Mouse (Mus musculus) CD8-positive naive resting alpha-beta T cell, adult 2 months (primary cell): ENCODE measurements around the gene Crhr2.

ENCODE experiments used
- DNase-seq, 2 experiments: peaks; one replicate each; pipeline ENCODE4 v3.0.0; 2022; ENCODE audit warnings: low read depth in 2 of 2, low spot score in 2 of 2

Crhr2 gene

DNA sequence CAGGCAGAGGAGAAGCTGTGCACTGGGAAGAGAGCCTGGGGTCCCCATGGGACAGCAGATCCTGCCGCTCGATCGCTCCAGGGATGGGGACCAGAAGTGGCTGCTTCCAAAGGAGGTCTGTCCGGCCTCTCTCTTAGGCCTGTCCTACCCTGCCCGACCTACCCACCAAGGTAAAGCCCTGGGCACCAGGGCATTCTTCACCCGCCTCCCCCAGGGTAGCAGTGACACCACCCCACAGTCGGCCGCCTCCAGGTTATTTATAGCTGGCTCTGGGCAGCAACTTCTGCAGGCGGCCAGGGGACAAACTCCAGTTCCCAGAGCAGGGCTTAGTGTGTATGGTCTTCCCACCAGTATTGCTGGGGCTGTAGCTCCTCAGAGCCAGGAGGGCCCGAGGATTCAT is at the start of gene Crhr2:
Gene Crhr2, minus strand, starts transcription at position 223 of the 400 bp plus-strand sequence.
- no peak for DNase-seq

DNA sequence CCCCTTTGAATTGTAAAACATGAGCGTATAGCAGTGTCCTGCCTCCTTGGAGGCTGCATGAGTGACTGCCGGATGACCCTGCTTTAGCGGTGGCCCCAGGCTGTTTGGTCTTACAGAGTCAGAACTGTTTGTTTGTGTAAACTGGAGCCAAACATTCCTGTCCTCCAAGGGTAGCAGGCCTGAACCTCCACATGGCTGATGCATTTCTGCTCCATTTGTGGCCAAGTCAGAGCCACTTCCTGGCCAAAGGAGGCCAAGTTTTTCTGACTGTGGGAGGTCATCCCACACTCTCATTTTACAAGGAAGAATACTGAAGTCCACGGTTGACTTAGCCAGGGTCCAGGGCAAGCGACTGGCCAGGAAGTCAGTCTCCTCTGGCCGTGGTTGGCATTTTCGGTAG is 46.7 kb upstream of the Crhr2 start:
- no peak for DNase-seq

GRCm38 (mm10) chr6:55177060-55177732 is 44.4 kb upstream of the Crhr2 start:
- DNase-seq: no peak

DNA sequence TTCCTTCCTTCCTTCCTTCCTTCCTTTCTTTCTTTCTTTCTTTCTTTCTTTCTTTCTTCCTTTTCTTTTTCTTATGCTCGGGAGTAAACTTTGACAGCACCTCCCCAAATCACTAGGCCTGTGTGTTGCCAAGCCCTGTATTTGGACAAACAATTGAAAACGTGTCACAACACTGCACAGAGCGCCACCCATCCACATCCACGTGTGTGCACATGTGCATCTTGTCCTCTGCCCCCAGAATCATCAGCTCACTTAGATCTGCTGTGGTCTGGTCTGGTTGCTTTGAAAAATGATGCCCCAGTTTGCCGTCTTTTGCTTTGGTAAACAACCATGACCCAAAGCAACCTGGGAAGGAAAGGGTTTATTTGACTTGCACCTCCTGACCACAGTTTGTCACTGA is 43.1 kb upstream of the Crhr2 start:
- no peak for DNase-seq

DNA sequence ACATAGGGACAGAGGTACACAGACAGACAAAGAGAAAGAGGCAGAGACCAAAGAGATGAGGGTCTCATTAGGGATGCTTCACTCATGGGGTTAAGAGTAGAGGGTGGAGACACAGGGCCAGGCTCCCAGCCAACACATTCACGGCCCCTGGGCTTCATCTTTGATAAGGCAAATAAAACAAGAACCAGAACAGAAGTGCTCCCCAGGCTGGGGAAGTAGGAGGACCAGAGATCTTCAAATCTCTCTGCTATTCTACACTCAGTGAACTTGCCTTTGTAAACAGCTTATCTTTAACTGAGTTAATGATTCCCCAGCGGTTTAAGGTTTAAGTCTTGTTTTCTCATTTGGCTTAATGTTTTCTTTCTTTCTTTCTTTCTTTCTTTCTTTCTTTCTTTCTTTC is 42.6 kb upstream of the Crhr2 start:
- no peak for DNase-seq

- DNase-seq: no peak
These were observed 41.9 kb upstream of the Crhr2 start, which contains the start of gene Inmt for GRCm38 (mm10) chr6:55174741-55175181. Inmt (minus strand) TSS chr6:55175043.

- no peak for DNase-seq
These were observed 41.1 kb upstream of the Crhr2 start for GRCm38 (mm10) chr6:55173941-55174349.

- DNase-seq: no peak
These were observed 40.4 kb upstream of the Crhr2 start for GRCm38 (mm10) chr6:55173171-55173570.

GRCm38 (mm10) chr6:55171638-55172037 is 38.8 kb upstream of the Crhr2 start:
- no peak for DNase-seq

DNA sequence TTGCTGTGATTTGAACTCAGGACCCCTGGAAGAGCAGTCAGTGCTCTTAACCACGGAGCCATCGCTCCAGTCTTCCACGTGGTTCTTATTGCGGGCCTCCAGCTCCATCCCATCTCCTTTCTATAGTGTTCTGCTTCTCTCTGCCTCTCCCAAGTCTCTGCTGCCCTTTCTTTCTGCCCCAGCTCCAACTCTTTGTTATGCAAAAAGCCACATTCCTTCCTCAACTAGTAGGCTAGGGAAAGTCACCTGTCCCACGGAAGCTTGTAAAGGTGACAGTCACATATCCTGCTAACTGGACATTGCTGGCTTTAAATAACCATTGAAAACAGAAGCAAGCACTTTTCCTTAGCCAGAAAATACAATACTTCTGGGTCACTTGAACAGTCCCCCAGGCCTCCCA is 37.0 kb upstream of the Crhr2 start:
- no peak for DNase-seq

GRCm38 (mm10) chr6:55166777-55167463 is 34.1 kb upstream of the Crhr2 start:
- peak; percentile 62 to 68 for DNase-seq

DNA sequence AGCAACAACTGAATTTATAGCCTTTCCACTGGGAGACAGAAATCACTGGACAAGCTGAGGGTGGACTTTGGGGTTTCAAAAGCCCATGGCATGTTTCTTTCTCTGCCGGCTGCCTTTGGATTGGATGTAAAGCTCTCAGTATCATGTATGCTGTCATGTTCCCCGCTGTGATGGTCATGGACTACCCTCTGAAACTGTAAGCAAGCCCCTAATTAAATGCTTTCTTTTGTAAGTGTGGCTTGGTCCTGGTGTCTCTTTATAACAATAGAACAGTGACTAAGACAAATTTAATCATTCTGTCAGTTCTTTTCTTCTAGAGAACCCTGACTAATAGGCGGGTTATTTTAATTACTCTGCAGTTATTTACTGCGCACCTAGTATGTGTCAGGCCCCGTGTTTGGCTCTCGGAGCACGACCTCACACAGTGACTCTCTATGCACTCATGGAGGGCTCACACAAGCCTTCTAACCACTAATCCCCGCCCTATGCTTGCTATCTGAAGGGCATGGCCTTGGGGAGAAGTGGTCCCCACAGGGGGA is 30.3 kb upstream of the Crhr2 start:
- no peak for DNase-seq

GRCm38 (mm10) chr6:55161311-55161761 is 28.5 kb upstream of the Crhr2 start:
- no peak for DNase-seq

GRCm38 (mm10) chr6:55159256-55159655 is 26.4 kb upstream of the Crhr2 start:
- no peak for DNase-seq

DNA sequence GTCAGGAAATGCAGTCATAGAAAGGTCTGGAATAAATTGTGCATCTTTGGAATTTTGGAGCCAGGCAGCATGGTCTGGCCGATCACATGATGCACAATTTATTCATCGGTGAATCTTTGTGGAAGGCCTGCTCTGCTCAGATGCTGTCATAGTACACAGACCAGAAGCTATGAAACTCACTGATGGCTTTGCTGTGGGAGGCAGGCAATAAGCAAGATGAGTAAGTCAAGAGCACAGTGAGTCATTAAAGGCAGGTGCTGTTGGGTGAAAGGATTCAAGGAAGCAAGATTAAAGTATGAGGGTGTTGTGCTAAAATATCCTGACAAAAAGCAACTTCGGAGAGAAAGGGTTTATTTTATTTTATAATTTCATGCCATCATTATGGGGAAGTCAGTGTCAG is 19.4 kb upstream of the Crhr2 start:
- DNase-seq: no peak

DNA sequence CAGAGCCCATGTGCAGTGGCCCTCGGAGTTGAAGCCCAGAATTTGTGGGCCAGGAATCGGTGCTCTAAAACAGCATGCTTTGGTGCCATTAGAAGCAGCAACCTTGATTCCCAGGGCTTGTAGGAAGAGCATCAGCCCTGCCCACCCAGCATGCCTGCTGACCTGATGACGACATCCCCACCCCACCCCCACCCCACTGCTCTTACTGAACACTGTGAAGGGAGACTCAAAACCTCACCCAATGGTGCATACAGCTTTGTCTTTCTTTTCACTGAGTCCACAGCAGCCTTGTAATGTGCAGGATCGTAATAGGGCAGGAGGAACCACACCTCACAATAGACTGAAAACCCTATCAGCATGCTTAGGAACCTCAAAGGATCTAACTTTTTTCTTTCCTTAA is 13.3 kb upstream of the Crhr2 start:
- DNase-seq: no peak

DNA sequence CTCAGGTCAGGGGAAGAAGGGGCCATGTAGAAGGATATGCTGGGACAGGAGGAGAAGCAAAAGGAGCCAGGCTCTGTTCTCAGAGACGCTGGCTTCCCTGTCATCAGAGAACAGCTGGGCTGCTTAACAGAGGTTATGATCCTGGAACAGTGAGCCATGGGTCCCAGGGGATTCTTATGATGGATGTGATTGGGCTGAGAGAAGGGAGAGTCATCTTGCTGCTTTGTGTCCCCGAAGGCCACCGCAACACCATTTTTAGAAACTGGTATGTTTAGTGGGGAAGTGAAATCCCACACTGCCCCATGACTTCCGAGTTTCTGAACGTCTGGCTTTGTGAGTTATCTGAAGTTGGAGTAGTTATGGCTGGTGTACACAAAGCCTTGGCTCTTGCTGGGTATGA is 12.5 kb upstream of the Crhr2 start:
- no peak for DNase-seq

DNA sequence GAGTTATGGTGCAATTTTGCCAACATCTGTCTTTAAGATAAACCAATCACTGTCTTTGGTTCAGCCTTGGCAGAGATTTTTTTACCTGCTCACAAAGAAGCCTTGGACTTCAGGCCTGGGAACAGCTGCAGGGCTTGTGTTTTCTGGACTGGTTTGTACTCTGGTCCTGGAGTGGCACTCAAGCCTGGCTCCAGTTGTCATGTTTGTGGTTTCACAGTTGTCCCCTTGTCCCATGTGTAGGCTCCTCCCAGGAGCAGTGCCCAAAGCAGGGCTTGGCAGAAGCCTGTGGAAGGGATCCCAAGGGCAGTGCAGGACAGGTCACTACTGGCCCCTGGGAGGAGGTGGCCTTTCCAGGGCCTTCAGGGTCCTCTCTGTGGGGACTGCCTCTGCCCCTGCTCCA is 5.5 kb upstream of the Crhr2 start:
- DNase-seq: no peak

- DNase-seq: no peak
These were observed 609 bp upstream of the Crhr2 start for GRCm38 (mm10) chr6:55133425-55133824.

- no peak for DNase-seq
These were observed 1.5 kb downstream of the Crhr2 start for GRCm38 (mm10) chr6:55131301-55131700.

- no peak for DNase-seq
These were observed 2.2 kb downstream of the Crhr2 start for GRCm38 (mm10) chr6:55130631-55131030.

GRCm38 (mm10) chr6:55128391-55128790 is 4.4 kb downstream of the Crhr2 start:
- DNase-seq: no peak
